Mouse (Mus musculus) layer of hippocampus, adult 2 months (tissue): Measurements from ENCODE around the gene Rab30. TPM values are rescaled to one million over a fixed set of nuclear protein-coding genes. Genes with fewer than 3 reads are reported as not detected.
"Not testable (repeated sequence)": the region's sequence is repeated elsewhere in the genome, so short reads cannot be mapped to it uniquely, and the experiment has no call there.

Experiments used
- DNase-seq, 2 experiments: peaks; one replicate each; pipeline ENCODE4 v3.0.0; 2022; ENCODE audit warnings: low spot score in 2 of 2
- H3K27ac ChIP-seq: fragments of 200-600 bp; 2 replicates; pipeline ENCODE4 v1.8.1; 2022
- H3K4me3 ChIP-seq: fragments of 200-600 bp; 2 replicates; pipeline ENCODE4 v1.8.1; 2022; ENCODE audit warnings: mild to moderate bottlenecking
- CTCF ChIP-seq: fragments of 200-600 bp; conservative IDR thresholded peaks from 2 replicates; pipeline ENCODE4 v1.8.1; 2022; ENCODE audit warnings: antibody characterized with exemption, mild to moderate bottlenecking, moderate library complexity
- total RNA-seq, 2 experiments: library from RNA; stranded (reverse); gene quantifications; 2 replicates each; pipeline ENCODE4 v1.2.3; 2021

Rab30 gene
- total RNA-seq, 2 experiments from 2014 or later, result 41.2 to 47.2 TPM

DNA sequence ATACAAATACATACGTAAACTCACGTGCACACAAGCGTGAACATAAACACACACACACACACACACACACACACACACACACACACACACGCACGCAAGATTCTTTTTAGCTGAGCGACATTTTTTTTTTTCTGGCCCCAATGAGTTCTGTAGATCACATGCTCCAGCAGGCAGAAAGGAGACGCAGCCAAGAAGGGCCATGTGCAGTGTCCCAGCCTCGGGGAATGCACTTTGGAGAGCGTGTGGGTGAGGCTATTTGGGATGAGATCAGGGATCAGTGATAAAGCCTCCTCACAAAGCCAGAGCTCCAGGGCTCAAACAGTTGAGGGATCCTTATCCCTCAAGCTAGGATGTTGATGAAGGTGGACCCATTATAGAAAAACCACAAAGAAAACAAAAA, 24.0 kb downstream of the Rab30 start:
- no peak for TF ChIP-seq CTCF
- peak overlapping the region; percentile 72 for H3K27ac ChIP-seq
- DNase-seq, result no peak
- no peak overlapping the region for H3K4me3 ChIP-seq

DNA sequence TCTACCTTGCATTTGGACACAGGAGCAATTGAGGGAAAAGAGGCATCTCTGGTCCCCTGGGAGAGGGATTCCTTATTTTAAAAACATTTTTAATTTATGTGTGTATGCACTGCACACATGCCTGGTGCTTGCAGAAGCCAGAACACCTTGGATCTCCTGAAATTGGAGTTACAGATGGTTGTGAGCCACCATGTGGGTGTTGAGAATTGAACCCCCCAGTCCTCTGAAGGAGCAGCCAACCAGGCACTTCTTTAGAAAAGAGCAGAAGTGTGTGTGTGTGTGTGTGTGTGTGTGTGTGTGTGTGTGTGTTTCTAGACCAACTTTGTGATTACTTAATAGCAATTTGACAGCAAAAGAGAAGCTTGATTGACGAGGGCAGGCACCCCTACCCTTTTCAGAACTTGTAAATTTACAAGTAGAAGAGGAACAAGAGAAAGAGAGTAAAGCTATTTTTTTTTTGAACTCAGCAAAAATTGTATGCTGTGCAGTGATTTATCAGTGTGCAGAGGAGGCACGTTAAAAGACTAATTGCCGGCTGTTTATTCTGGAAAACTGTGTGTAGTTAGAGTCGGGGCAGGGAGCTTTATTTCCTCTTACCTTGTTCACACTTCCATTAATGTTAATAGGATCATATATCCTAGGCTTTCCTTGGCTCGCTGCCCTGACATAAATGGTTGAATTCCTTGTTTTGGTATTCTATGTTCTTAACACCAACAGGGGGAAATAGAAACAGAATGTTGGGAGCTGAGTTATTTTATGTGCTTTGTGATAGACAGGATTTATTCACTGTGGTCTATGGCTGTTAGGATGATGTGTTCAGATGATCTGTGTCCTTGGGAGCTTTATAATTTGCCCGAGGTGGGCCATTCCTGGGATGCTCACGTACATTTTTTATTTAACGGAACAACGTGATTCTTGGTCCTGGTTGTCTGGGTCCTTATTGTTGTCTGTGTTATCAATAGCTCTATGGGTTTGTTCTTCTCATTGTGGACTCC, 25.0 kb downstream of the Rab30 start:
- TF ChIP-seq CTCF, result no peak
- no peak overlapping the region for H3K4me3 ChIP-seq
- DNase-seq, result no peak
- peak overlapping the region; percentile 72 for H3K27ac ChIP-seq

DNA sequence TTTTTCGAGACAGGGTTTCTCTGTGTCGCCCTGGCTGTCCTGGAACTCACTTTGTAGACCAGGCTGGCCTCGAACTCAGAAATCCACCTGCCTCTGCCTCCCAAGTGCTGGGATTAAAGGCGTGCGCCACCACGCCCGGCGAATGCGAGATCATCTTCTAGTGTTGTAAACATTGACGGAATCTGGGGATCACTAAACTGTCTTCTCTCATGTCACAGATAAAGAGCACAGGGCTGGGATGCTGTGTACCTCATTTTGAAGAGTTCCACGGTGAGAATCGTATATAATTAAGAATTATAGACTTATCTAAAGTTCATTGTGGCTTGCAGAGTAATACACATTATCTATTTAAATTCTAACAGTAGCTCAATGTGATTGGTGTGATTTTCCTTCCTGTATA, 26.7 kb downstream of the Rab30 start:
- DNase-seq, H3K4me3 ChIP-seq, H3K27ac ChIP-seq: not testable (repeated sequence)

DNA sequence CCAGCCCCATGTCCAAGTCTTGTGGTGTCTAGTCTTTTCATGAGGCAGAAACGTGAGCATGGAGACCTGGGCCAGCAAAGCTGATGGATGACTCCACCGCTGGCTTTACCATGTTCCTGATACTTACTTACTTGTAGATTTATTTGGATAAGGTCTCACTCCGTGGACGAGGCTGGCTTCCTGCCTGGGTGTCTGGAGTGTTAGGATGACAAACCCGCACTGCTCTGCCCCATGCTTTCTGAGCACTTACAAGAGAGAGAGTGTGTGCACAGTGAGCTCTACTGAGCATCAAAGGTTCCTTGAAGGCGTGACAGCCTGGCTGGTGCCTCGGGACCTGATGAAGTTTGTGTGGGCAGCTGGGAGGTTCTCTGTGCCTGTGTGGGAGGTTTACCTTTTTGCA, 27.5 kb downstream of the Rab30 start:
- H3K27ac ChIP-seq, result no peak overlapping the region
- H3K4me3 ChIP-seq, result no peak overlapping the region
- no peak for TF ChIP-seq CTCF
- no peak for DNase-seq

DNA sequence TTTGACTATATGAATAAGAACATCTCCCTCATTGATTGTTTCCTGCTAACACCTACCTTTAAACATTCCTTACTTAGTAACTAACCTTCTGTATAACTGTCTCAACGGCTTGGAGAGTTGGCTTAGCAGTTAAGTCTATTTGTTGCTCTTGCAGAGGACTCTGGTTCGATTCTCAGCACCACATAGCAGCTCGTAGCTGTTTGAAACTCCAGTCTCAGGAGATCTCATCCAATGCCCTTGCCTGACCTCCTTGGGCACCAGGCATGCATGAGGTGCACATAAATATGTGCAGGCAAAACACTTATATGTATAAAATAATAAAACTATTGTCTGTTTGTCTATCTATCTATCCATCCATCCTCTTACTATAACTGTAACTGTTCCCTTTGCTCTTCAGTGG, 31.6 kb downstream of the Rab30 start:
- no peak for DNase-seq
- Histone ChIP-seq H3K27ac (no peak overlapping the region), H3K4me3 (no peak overlapping the region)
- no peak for TF ChIP-seq CTCF

DNA sequence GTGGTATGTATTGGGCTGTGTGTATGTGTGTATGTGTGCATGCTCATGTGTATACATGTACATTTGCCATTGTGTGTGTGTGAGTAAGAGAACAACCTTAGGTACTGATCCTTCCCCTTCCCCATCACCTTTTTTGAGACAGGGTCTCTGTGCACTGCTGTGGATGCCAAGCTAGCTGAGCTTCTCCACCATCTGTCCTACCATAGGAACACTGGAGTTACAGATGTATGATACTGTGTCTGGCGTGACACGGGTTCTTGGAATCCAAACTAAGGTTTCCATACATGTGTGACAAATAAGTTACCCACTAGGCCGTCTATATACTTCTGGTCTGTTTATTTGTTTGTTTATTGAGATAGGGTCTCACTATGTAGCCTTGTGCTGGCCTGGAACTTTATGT, 32.2 kb downstream of the Rab30 start:
- TF ChIP-seq CTCF, result no peak
- DNase-seq, result no peak
- Histone ChIP-seq H3K27ac (no peak overlapping the region), H3K4me3 (no peak overlapping the region)

DNA sequence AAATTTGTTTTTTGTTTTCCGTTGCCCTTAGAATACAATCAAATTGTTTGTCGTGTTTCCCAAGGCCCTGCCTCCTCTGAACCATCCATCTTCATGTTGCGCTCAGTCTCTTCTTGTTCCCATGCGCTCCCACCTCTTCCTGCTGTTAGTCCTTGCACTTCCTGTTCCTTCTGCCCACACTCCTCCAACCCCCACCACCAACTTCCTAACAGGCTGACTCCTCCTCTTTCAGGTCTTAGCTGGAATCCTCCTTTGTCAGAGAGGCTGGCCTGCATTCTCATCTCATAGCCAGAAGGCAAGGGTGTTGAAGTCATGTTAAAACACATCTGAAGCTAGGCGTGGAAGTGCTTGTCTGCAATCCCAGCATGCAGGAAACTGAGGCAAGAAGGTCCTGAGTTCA, 33.3 kb downstream of the Rab30 start:
- TF ChIP-seq CTCF, result no peak
- H3K27ac ChIP-seq, result no peak overlapping the region
- no peak for DNase-seq
- H3K4me3 ChIP-seq, result no peak overlapping the region

DNA sequence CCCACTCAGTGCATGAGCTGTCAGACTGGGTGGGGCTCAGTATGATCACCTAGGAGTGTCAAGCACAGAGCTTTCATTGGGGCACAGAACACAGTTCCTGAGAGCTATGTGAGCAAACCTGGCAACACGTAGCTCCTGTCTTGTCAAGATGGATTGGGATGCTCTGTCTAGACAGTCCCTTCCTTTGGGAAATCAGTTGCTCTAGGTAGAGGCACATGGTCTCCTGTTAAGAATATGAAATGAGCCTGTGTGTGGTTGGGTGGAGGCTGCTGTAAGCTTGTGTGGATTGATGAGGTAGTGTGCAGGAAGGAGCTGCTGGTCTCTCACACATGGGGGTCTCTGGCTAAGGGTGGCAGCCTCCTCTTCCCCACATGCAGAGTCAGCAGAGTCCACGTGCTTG, 34.3 kb downstream of the Rab30 start:
- TF ChIP-seq CTCF, result no peak
- DNase-seq, result no peak
- H3K27ac ChIP-seq, result peak overlapping the region; percentile 96
- H3K4me3 ChIP-seq, result no peak overlapping the region

DNA sequence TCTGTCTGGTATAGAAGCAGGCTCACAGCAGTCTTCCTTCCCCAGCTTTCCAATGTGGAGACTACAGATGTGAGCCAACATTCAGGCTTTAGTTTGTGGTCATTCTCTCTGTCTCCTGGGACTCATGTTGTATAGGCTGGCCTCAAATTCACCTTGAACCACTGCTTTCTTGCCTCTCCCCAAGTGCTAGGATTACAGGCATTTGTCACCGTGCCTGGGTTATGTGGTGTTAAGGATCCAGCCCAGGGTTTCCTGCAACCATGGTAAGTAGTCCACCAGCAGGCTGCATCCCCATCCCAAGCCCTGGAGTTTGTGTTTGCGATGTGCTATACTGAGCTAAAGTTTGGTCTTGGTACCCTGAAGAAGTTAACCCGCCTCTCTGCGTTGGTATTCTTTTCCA, 35.2 kb downstream of the Rab30 start:
- DNase-seq, result no peak
- peak overlapping the region; percentile 61 for H3K4me3 ChIP-seq
- TF ChIP-seq CTCF, result no peak
- H3K27ac ChIP-seq, result peak overlapping the region; percentile 96

DNA sequence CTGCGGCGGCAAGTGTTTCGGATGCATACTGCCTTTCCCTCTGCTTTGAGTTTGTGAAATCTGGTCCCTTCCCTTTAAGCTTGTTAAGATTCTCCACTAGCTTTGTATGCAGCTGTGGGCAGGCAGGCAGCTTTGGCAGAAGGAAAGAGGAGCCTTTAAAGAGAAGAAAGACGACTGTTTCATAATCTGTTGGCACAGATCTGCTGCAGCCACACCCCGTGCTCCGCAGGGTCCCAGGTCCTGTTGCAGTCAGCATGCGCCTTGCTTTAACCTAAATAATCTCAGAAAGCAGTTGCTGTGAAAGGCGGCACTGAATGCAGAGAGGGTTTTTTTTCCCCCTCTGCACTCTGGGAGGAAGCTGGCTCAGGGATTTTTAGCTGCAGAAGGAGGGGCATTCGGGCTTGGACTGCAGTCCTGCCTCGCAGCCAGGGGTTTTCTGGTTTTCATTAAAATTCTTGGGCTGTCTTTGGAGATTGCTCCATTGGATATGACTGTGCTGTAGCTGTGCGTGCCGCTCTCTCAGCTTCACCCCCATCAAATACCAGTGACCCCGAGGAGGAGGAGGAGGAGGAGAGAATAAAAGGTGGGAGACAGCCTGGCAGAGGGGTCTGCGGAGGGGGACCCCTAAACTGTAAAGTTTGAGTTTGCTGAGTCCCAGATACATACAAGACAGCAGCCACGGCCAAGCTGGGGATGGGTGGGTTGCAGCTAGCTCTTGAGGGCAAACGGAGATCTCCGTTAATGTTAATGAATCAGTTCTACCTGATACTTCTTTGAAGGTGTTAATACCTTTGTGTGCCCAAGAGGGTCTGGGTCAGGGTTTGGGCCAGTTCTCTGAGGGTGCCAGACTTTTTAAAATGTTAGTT, 35.9 kb downstream of the Rab30 start:
- Histone ChIP-seq H3K27ac (peak overlapping the region; percentile 96), H3K4me3 (peak overlapping the region; percentile 61)
- DNase-seq, result peak in 1 of 2 experiments; percentile 56
- TF ChIP-seq CTCF, result peak; percentile 13; the same call in 1 of the 2 replicates

DNA sequence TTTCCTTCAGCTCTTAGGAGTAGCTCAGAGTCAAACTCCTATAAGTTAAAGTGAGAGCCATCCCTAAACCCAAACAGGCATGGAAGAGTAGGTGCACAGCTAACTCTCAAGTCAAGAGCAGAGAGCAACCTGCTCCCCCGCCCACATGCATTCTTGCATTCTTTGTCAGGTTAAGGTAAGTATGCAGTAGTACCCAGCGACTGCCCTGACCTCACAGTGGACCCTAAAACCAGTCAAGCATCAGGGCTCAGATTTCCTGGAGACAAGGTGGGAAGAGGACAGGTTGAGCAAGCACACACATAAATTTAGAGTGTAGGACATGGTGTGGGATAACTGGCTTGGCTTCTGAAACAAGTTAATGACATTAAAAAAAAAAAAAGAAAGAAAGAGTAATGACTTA, 37.7 kb downstream of the Rab30 start:
- DNase-seq, result no peak
- no peak for TF ChIP-seq CTCF
- no peak overlapping the region for H3K27ac ChIP-seq
- H3K4me3 ChIP-seq, result no peak overlapping the region

DNA sequence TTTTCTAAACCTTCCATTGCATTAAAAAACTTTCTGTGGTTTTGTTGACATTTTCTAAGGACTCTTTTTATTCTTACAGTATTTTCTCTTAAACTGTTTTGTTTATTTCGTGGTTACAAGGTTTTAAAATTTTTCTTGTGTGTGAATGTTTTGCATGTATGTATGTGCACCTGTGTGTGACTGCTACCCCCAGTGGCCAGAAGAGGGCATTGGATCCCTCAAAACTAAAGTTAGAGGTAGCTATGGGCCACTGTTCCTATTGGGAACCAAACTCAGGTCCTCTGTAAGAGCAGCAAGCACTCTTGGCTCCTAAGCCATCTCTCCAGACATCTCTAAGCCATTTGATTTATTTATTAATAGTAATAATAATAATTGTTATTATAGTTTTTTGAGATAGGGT, 40.0 kb downstream of the Rab30 start:
- Histone ChIP-seq H3K4me3 (no peak overlapping the region), H3K27ac (no peak overlapping the region)
- TF ChIP-seq CTCF, result peak; percentile 61
- no peak for DNase-seq

DNA sequence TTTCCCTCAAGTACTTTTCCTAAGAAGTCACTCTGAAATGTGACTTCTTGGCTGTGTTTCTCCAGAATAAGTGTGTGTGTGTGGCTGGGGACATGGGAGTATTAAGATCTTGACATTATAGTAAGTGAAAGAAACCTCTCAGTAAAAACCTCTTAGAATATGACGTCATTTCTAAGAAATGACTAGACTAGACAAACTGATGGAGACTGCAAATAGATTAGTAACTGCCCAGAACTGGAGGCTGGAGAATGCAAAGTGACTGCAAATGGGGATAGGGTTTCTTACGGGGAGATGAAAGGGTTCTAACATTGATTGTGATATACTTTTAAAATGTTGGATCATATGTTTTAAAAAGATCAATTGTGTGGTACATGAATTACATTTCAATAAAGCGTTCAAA, 40.5 kb downstream of the Rab30 start:
- DNase-seq, result no peak
- Histone ChIP-seq H3K27ac (no peak overlapping the region), H3K4me3 (no peak overlapping the region)
- TF ChIP-seq CTCF, result no peak
